Mouse (Mus musculus) lung, postnatal 0 days (tissue): Measurements from ENCODE around the gene Srebf2.

ENCODE experiments used
- CTCF ChIP-seq: IDR thresholded peaks from 2 replicates; pipeline ENCODE4 v1.5.1; 2016; ENCODE audit warnings: antibody characterized with exemption, mild to moderate bottlenecking
- EP300 ChIP-seq: IDR thresholded peaks from 2 replicates; pipeline ENCODE4 v1.6.1; 2016; ENCODE audit warnings: antibody characterized with exemption, mild to moderate bottlenecking, control low read depth

- no peak for TF ChIP-seq CTCF
- no peak for TF ChIP-seq EP300
Measured at GRCm38 (mm10) chr15:82184183-82184582, 37.2 kb downstream of the Srebf2 start.
